Mouse (Mus musculus): ENCODE measurements around the gene Cmip. TPM values are rescaled to one million over a fixed set of nuclear protein-coding genes. Genes with fewer than 3 reads are reported as not detected.

The Cmip gene
- total and polyA plus RNA-seq, 3 experiments = 17.0 to 71.8 TPM; not detected in 1

- H3K9ac ChIP-seq (ENCODE audit: control insufficient read depth, low read depth, low read length, poor library complexity, severe bottlenecking) = no peak overlapping the region; the same call in 1 of the 2 replicates
- peaks cover 81% of the 10 kb centered on the region for H3K79me2 ChIP-seq (ENCODE audit: control insufficient read depth, insufficient read depth, low read length, poor library complexity)
- no peak for TF ChIP-seq UBTF (IDR thresholded peaks at IDR 0.05; ENCODE audit: borderline replicate concordance, insufficient read depth, low read depth, low read length)
- TF ChIP-seq HCFC1 (IDR thresholded peaks at IDR 0.05; ENCODE audit: low read depth, low read length) = no peak
- no peak for TF ChIP-seq NRF1 (IDR thresholded peaks at IDR 0.05; ENCODE audit: insufficient read depth, low read depth, low read length, poor library complexity, severe bottlenecking)
- no peak for TF ChIP-seq ELF1 (IDR thresholded peaks at IDR 0.05; ENCODE audit: low read depth, low read length)
- TF ChIP-seq TCF12 (IDR thresholded peaks at IDR 0.05; ENCODE audit: low read depth, low read length) = no peak
- TF ChIP-seq EP300 (IDR thresholded peaks at IDR 0.05; ENCODE audit: low read depth in 1 of 2, low read length in 2 of 2) = no peak
- TF ChIP-seq MYC (IDR thresholded peaks at IDR 0.05; ENCODE audit: low read depth, low read length) = no peak
- TF ChIP-seq SIN3A (IDR thresholded peaks at IDR 0.05; ENCODE audit: low read length) = no peak
- TF ChIP-seq E2F4 (IDR thresholded peaks at IDR 0.05; ENCODE audit: borderline replicate concordance, low read depth, low read length) = no peak
- TF ChIP-seq MXI1 (IDR thresholded peaks at IDR 0.05; ENCODE audit: low read depth, low read length) = no peak
- TF ChIP-seq GABPA (IDR thresholded peaks at IDR 0.05; ENCODE audit: low read depth, low read length) = no peak
- TF ChIP-seq ZNF384 (IDR thresholded peaks at IDR 0.05; ENCODE audit: low read depth, low read length) = no peak
- TF ChIP-seq NELFE (IDR thresholded peaks at IDR 0.05; ENCODE audit: low read depth, low read length) = no peak
- no peak for TF ChIP-seq ZC3H11A (IDR thresholded peaks at IDR 0.05; ENCODE audit: low read depth, low read length)
- TF ChIP-seq TAL1 (IDR thresholded peaks at IDR 0.05; ENCODE audit: low read length) = no peak
- no peak for TF ChIP-seq CTCF (IDR thresholded peaks at IDR 0.05 in 2 of 3, conservative IDR thresholded peaks at IDR 0.05 in 1 of 3; ENCODE audit: control insufficient read depth in 1 of 3, insufficient read depth in 1 of 3, low read depth in 2 of 3, low read length in 3 of 3, poor library complexity in 1 of 3, severe bottlenecking in 1 of 3)
- no peak for TF ChIP-seq KAT2A (conservative IDR thresholded peaks at IDR 0.05; ENCODE audit: low read depth, low read length)
- TF ChIP-seq RAD21 (IDR thresholded peaks at IDR 0.05; ENCODE audit: low read depth, low read length) = no peak
- no peak for TF ChIP-seq POLR2AphosphoS5 (IDR thresholded peaks at IDR 0.05; ENCODE audit: borderline replicate concordance, low read depth, low read length)
- H3K27ac ChIP-seq (ENCODE audit: control insufficient read depth, low read depth, low read length) = no peak overlapping the region
- peaks cover 13 to 43% of the 10 kb centered on the region in 2 experiments for H3K4me1 ChIP-seq (ENCODE audit: control insufficient read depth in 1 of 2, insufficient read depth in 2 of 2, low read length in 2 of 2)
- H3K4me3 ChIP-seq (ENCODE audit: control insufficient read depth in 1 of 2, insufficient read depth in 1 of 2, low read depth in 2 of 2, low read length in 2 of 2) = no peak overlapping the region
- H3K9me3 ChIP-seq (replicated peaks; ENCODE audit: insufficient read depth, low read length) = no peaks in the 10 kb centered on the region
- H3K27me3 ChIP-seq (ENCODE audit: control insufficient read depth in 1 of 2, insufficient read depth in 2 of 2, low read length in 2 of 2) = no peaks in the 10 kb centered on the region
- DNase-seq (ENCODE audit: low read depth, low spot score) = no peak
- peaks cover 0 to 33% of the 10 kb centered on the region in 2 experiments for H3K36me3 ChIP-seq (ENCODE audit: control insufficient read depth in 1 of 2, insufficient read depth in 2 of 2, low read length in 2 of 2)
Observed at GRCm38 (mm10) chr8:117260930-117261475, 4.1 kb downstream of the Cmip start.

- H3K27ac ChIP-seq (ENCODE audit: control insufficient read depth, low read depth, low read length) = peak overlapping the region; percentile 67
- TF ChIP-seq ZKSCAN1 (IDR thresholded peaks at IDR 0.05; ENCODE audit: low read depth, low read length) = no peak
- no peak for TF ChIP-seq POLR2A (IDR thresholded peaks at IDR 0.05; ENCODE audit: control insufficient read depth in 1 of 2, insufficient read depth in 1 of 2, low read depth in 1 of 2, low read length in 2 of 2, poor library complexity in 1 of 2)
- peak; percentile 89 for TF ChIP-seq USF1 (IDR thresholded peaks at IDR 0.05; ENCODE audit: low read depth, low read length)
- TF ChIP-seq ETS1 (IDR thresholded peaks at IDR 0.05; ENCODE audit: low read depth, low read length) = no peak
- TF ChIP-seq ZNF384 (IDR thresholded peaks at IDR 0.05; ENCODE audit: low read depth, low read length) = no peak
- 0 out of 6 replicates have a peak, but pooled peaks of 1 of the 3 experiments have one; percentile 1 for TF ChIP-seq CTCF (IDR thresholded peaks at IDR 0.05 in 2 of 3, conservative IDR thresholded peaks at IDR 0.05 in 1 of 3; ENCODE audit: control insufficient read depth in 1 of 3, insufficient read depth in 1 of 3, low read depth in 2 of 3, low read length in 3 of 3, poor library complexity in 1 of 3, severe bottlenecking in 1 of 3)
- no peak for TF ChIP-seq TAL1 (IDR thresholded peaks at IDR 0.05; ENCODE audit: low read length)
- TF ChIP-seq USF2 (IDR thresholded peaks at IDR 0.05; ENCODE audit: borderline replicate concordance in 1 of 2, insufficient read depth in 1 of 2, low read depth in 1 of 2, low read length in 2 of 2) = 0 out of 4 replicates have a peak, but pooled peaks of 1 of the 2 experiments have one; percentile 47
- no peak for TF ChIP-seq ZMIZ1 (IDR thresholded peaks at IDR 0.05; ENCODE audit: low read depth, low read length)
- TF ChIP-seq SMC3 (IDR thresholded peaks at IDR 0.05; ENCODE audit: low read depth, low read length) = no peak
- no peak for TF ChIP-seq NRF1 (IDR thresholded peaks at IDR 0.05; ENCODE audit: insufficient read depth, low read depth, low read length, poor library complexity, severe bottlenecking)
- no peak for TF ChIP-seq EP300 (IDR thresholded peaks at IDR 0.05; ENCODE audit: low read depth in 1 of 2, low read length in 2 of 2)
- TF ChIP-seq POLR2AphosphoS2 (IDR thresholded peaks at IDR 0.05; ENCODE audit: low read length) = no peak
- no peak for TF ChIP-seq CHD1 (IDR thresholded peaks at IDR 0.05; ENCODE audit: low read depth, low read length)
- no peak for TF ChIP-seq ZC3H11A (IDR thresholded peaks at IDR 0.05; ENCODE audit: low read depth, low read length)
- TF ChIP-seq MEF2A (IDR thresholded peaks at IDR 0.05; ENCODE audit: extremely low read depth, insufficient replicate concordance, low read depth, low read length, poor library complexity, severe bottlenecking) = no peak
Observed at GRCm38 (mm10) chr8:117261702-117262101, 4.8 kb downstream of the Cmip start.

More at GRCm38 (mm10) chr8:117261702-117262101, 4.8 kb downstream of the Cmip start:
- peak; percentile 26 for DNase-seq (ENCODE audit: low read depth, low spot score)
- Histone ChIP-seq H3K4me1 (ENCODE audit: control insufficient read depth in 1 of 2, insufficient read depth in 2 of 2, low read length in 2 of 2) (peaks cover 13 to 42% of the 10 kb centered on the region in 2 experiments), H3K4me3 (ENCODE audit: control insufficient read depth in 1 of 2, insufficient read depth in 1 of 2, low read depth in 2 of 2, low read length in 2 of 2) (peak overlapping the region in 1 of 2 experiments; percentile 25; a peak in 1 of 4 replicates), H3K9ac (ENCODE audit: control insufficient read depth, low read depth, low read length, poor library complexity, severe bottlenecking) (peak overlapping the region; percentile 36), H3K27me3 (ENCODE audit: control insufficient read depth in 1 of 2, insufficient read depth in 2 of 2, low read length in 2 of 2) (no peaks in the 10 kb centered on the region), H3K79me2 (ENCODE audit: control insufficient read depth, insufficient read depth, low read length, poor library complexity) (peaks cover 87% of the 10 kb centered on the region), H3K36me3 (ENCODE audit: control insufficient read depth in 1 of 2, insufficient read depth in 2 of 2, low read length in 2 of 2) (peaks cover 0 to 33% of the 10 kb centered on the region in 2 experiments), H3K9me3 (replicated peaks; ENCODE audit: insufficient read depth, low read length) (no peaks in the 10 kb centered on the region)

Measured in MEL (cell line).